Mouse (Mus musculus) B cell, adult 67 days (primary cell): ENCODE measurements around the gene Gm10666. TPM values are rescaled to one million over a fixed set of nuclear protein-coding genes. Genes with fewer than 3 reads are reported as not detected.

ENCODE experiments used
- total RNA-seq, 2 experiments: library from RNA; stranded (reverse); gene quantifications; 4 replicates each; pipeline ENCODE4 v1.2.4; 2023

The Gm10666 gene
- total RNA-seq: not detected

DNA sequence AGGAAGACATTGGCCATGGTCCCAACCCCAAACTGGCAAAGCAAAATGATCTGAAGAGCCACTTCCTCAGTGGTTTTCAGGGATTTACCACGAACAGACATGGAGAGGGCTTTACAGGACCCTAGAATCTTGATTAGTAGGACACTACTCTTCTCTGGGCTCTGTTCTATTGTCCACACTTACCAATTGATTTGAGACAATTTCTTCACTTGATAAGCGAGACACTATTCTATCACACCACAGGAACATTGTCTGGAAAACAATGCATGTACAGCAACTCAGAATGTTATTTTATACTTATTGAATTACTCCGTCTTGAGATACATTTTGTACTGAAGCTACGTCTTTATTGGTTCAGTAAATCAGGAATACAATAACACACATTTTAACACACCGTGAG is at the start of gene Gm10666:
Gene Gm10666 (minus strand): TSS at position 101 of the 400 bp plus-strand sequence.

DNA sequence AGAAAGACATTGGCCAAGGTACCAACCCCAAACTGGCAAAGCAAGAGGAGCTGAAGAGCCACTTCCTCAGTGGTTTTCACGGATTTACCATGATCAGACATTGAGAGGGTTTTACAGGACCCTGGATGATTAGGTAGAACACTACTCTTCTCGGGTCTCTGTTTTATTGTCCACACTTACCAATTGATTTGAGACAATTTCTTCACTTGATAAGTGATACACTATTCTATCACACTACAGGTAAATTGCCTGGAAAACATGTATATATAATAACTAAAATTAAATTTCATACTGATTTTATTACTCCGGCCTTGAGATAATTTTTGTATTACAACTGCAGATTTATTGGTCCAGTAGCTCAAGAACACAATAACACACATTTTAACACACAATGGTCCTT is 29.4 kb upstream of the Gm10666 start, which contains the start of gene Vmn1r142:
Gene Vmn1r142 (minus strand): TSS at position 101 of the 400 bp plus-strand sequence.

DNA sequence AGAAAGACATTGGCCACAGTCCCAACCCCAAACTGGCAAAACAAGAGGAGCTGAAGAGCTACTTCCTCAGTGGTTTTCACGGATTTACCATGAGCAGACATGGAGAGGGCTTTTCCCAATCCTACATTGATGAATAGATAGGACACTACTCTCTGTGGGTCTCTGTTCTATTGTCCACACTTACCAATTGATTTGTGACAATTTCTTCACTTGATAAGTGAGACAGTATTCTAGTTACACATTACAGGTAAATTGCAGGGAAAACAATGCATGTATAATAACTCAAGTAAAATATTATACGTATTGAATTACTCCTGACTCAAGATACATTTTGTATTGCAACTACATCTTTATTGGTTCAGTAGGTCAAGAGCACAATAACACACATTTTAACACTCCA is 16.4 kb downstream of the Gm10666 start, which contains the start of gene Gm16451:
Gene Gm16451 (minus strand): TSS at position 101 of the 400 bp plus-strand sequence.

Other genes with a start within 250 kb of the Gm10666 start
- gene Gm5891, start 213.4 kb downstream of the Gm10666 start, total RNA-seq: not detected
- gene Vmn1r137, start 140.2 kb downstream of the Gm10666 start, total RNA-seq: not detected
- gene Vmn1r138, start 105.8 kb downstream of the Gm10666 start, total RNA-seq: not detected
- not detected for gene Gm6176, start 78.4 kb downstream of the Gm10666 start, total RNA-seq
- gene Vmn1r139, start 65.7 kb downstream of the Gm10666 start, total RNA-seq: not detected
- not detected for gene Gm16451, start 16.5 kb downstream of the Gm10666 start, total RNA-seq
- not detected for gene Vmn1r142, start 29.3 kb upstream of the Gm10666 start, total RNA-seq
- gene Vmn1r143, start 54.6 kb upstream of the Gm10666 start, total RNA-seq: not detected
- gene Gm8653, start 66.5 kb upstream of the Gm10666 start, total RNA-seq: not detected
- gene Gm8453, start 94.7 kb upstream of the Gm10666 start, total RNA-seq: not detected
- gene Gm4187, start 195.0 kb upstream of the Gm10666 start, total RNA-seq: not detected
- gene Gm8660, start 236.3 kb upstream of the Gm10666 start, total RNA-seq: not detected